Mouse (Mus musculus) neural tube, embryonic 14.5 days (tissue): ENCODE measurements around the gene Bglap2. TPM values are rescaled to one million over a fixed set of nuclear protein-coding genes. Genes with fewer than 3 reads are reported as not detected.
"Not testable (repeated sequence)": the region's sequence is repeated elsewhere in the genome, so short reads cannot be mapped to it uniquely, and the experiment has no call there.

Source experiments
- ATAC-seq: fragments of 200-750 bp; cut with Nextera tagmentation; 2 replicates; pipeline ENCODE4 v1.8.0; 2017; ENCODE audit warnings: low read depth, mild to moderate bottlenecking, moderate TSS enrichment, moderate library complexity
- H3K27ac ChIP-seq: fragments of 300-500 bp; sonication (generic); 2 replicates; pipeline ENCODE4 v1.5.1; 2014; ENCODE audit warnings: low read depth, mild to moderate bottlenecking, control low read depth, low read length, moderate library complexity, mixed read lengths
- H3K27me3 ChIP-seq: fragments of 300-500 bp; sonication (generic); 2 replicates; pipeline ENCODE4 v1.6.1; 2014; ENCODE audit warnings: low read length; ENCODE audit not compliant: control insufficient read depth, insufficient read depth
- H3K36me3 ChIP-seq: fragments of 300-500 bp; sonication (generic); 2 replicates; pipeline ENCODE4 v1.6.1; 2014; ENCODE audit warnings: low read length, mixed read lengths; ENCODE audit not compliant: control insufficient read depth, insufficient read depth
- H3K4me1 ChIP-seq: fragments of 300-500 bp; sonication (generic); 2 replicates; pipeline ENCODE4 v1.6.1; 2014; ENCODE audit warnings: low read length; ENCODE audit not compliant: control insufficient read depth, insufficient read depth
- H3K4me2 ChIP-seq: fragments of 300-500 bp; sonication (generic); 2 replicates; pipeline ENCODE4 v1.6.1; 2014; ENCODE audit warnings: mild to moderate bottlenecking, low read depth, low read length, control low read depth
- H3K4me3 ChIP-seq: fragments of 300-500 bp; sonication (generic); 2 replicates; pipeline ENCODE4 v1.5.1; 2014; ENCODE audit warnings: low read depth, low read length, control low read depth, mixed read lengths
- H3K9ac ChIP-seq: fragments of 300-500 bp; sonication (generic); replicated peaks from 2 replicates; pipeline ENCODE4 v1.6.1; 2014; ENCODE audit warnings: low read depth, mild to moderate bottlenecking, control low read depth, low read length, mixed read lengths
- H3K9me3 ChIP-seq: fragments of 300-500 bp; sonication (generic); 2 replicates; pipeline ENCODE4 v1.6.1; 2016; ENCODE audit warnings: low read length; ENCODE audit not compliant: control insufficient read depth
- WGBS: fragments of 180-500 bp; shearing (Covaris S2); extraction: QIAGEN DNeasy Blood & Tissue Kit; methylation state at CpG from one replicate; pipeline ENCODE4 v1.1.7; 2014; 5-methylcytosine and 5-hydroxymethylcytosine counted together
- polyA plus RNA-seq: library from polyadenylated mRNA; unstranded; fragments of >200 nt; fragmentation: Nextera tagmentation; extraction: Ambion mirVana; gene quantifications from 2 replicates; pipeline ENCODE4 v1.2.1, GENCODE M21; 2014

Bglap2 gene
- polyA plus RNA-seq, 1 experiment from 2014 or later, result not detected

GRCm38 (mm10) chr3:88376644-88377043 lies 1.9 kb downstream of the Bglap2 start:
- H3K9me3 ChIP-seq, H3K4me1 ChIP-seq, H3K36me3 ChIP-seq, H3K4me3 ChIP-seq, H3K9ac ChIP-seq, H3K27me3 ChIP-seq: not testable (repeated sequence)
- peak; percentile 12; the same call in 1 of the 2 replicates for ATAC-seq
- 24% methylated on average over 5 of the region's 7 CpGs for WGBS
- Histone ChIP-seq H3K27ac (0 out of 2 replicates have a peak overlapping the region, but pooled peaks have one; percentile 40), H3K4me2 (peak overlapping the region; percentile 20; the same call in 1 of the 2 replicates)

- Histone ChIP-seq H3K4me2 (peak overlapping the region; percentile 20; the same call in 1 of the 2 replicates), H3K27ac (0 out of 2 replicates have a peak overlapping the region, but pooled peaks have one; percentile 40)
- H3K36me3 ChIP-seq, H3K4me3 ChIP-seq, H3K9me3 ChIP-seq, H3K27me3 ChIP-seq, H3K9ac ChIP-seq, H3K4me1 ChIP-seq: not testable (repeated sequence)
- peak; percentile 91 for ATAC-seq
- 10% methylated on average over 18 of the region's 19 CpGs for WGBS
Observed at GRCm38 (mm10) chr3:88375750-88376626, 2.5 kb downstream of the Bglap2 start.

GRCm38 (mm10) chr3:88372643-88373042 lies 5.9 kb downstream of the Bglap2 start, which contains the start of gene Bglap3:
Gene Bglap3, minus strand, starts transcription at chr3:88372743.
- H3K27me3 ChIP-seq, H3K4me2 ChIP-seq, H3K9ac ChIP-seq, H3K27ac ChIP-seq, H3K4me3 ChIP-seq, H3K9me3 ChIP-seq, H3K4me1 ChIP-seq, H3K36me3 ChIP-seq, ATAC-seq: not testable (repeated sequence)
- 96% methylated on average over 9 of the region's 9 CpGs for WGBS

- 94% methylated on average over 7 of the region's 7 CpGs for WGBS
- H3K4me1 ChIP-seq, ATAC-seq, H3K9ac ChIP-seq, H3K36me3 ChIP-seq, H3K9me3 ChIP-seq, H3K27ac ChIP-seq, H3K4me2 ChIP-seq, H3K27me3 ChIP-seq, H3K4me3 ChIP-seq: not testable (repeated sequence)
Observed at GRCm38 (mm10) chr3:88368511-88368910, 10.0 kb downstream of the Bglap2 start.

GRCm38 (mm10) chr3:88367517-88367916 lies 11.0 kb downstream of the Bglap2 start:
- H3K27ac ChIP-seq, H3K4me1 ChIP-seq, H3K9me3 ChIP-seq, H3K27me3 ChIP-seq, H3K4me3 ChIP-seq, H3K36me3 ChIP-seq, H3K9ac ChIP-seq, H3K4me2 ChIP-seq: not testable (repeated sequence)
- WGBS, result 46% methylated on average over 3 of the region's 7 CpGs
- peak; percentile 48; the same call in 1 of the 2 replicates for ATAC-seq

GRCm38 (mm10) chr3:88366830-88367428 lies 11.6 kb downstream of the Bglap2 start:
- H3K27ac ChIP-seq, result not testable (repeated sequence)

GRCm38 (mm10) chr3:88365705-88366361 lies 12.7 kb downstream of the Bglap2 start:
- peaks cover 10% of the 10 kb centered on the region for H3K36me3 ChIP-seq
- H3K27me3 ChIP-seq, result no peaks in the 10 kb centered on the region
- H3K9ac ChIP-seq, result no peak overlapping the region
- no peak overlapping the region for H3K27ac ChIP-seq
- no peaks in the 10 kb centered on the region for H3K4me1 ChIP-seq
- peak; percentile 20; the same call in 1 of the 2 replicates for ATAC-seq
- WGBS, result 44% methylated on average over 34 of the region's 34 CpGs
- H3K4me3 ChIP-seq, result no peak overlapping the region
- no peaks in the 10 kb centered on the region for H3K9me3 ChIP-seq
- no peak overlapping the region for H3K4me2 ChIP-seq

More at GRCm38 (mm10) chr3:88366830-88367428, 11.6 kb downstream of the Bglap2 start:
- not testable (repeated sequence) for H3K4me1 ChIP-seq, H3K27me3 ChIP-seq, H3K4me2 ChIP-seq, H3K4me3 ChIP-seq, H3K9me3 ChIP-seq, H3K9ac ChIP-seq, H3K36me3 ChIP-seq
- peak; percentile 84 for ATAC-seq
- WGBS, result 4% methylated on average over 20 of the region's 22 CpGs

- 3% methylated on average over 16 of the region's 16 CpGs for WGBS
- Histone ChIP-seq H3K9ac (no peak within 1 kb of the TSS), H3K36me3 (peaks cover 24% of the 10 kb centered on the region), H3K4me3 (no peak within 1 kb of the TSS), H3K4me2 (no peak within 1 kb of the TSS), H3K27me3 (no peaks in the 10 kb centered on the region), H3K27ac (no peak within 1 kb of the TSS), H3K4me1 (no peaks in the 10 kb centered on the region), H3K9me3 (no peaks in the 10 kb centered on the region)
- no peak for ATAC-seq
Observed at GRCm38 (mm10) chr3:88364337-88364736, 14.2 kb downstream of the Bglap2 start, which contains the start of gene Paqr6. Gene Paqr6, plus strand, starts transcription at chr3:88364584.
